Mouse (Mus musculus): ENCODE measurements at regions not wholly inside any gene's neighbourhood (a gene's known extent, or its start where the extent isn't known, plus 50 kb on each side); places are given as distances from the start of the nearest gene placed in this dataset.

DNA sequence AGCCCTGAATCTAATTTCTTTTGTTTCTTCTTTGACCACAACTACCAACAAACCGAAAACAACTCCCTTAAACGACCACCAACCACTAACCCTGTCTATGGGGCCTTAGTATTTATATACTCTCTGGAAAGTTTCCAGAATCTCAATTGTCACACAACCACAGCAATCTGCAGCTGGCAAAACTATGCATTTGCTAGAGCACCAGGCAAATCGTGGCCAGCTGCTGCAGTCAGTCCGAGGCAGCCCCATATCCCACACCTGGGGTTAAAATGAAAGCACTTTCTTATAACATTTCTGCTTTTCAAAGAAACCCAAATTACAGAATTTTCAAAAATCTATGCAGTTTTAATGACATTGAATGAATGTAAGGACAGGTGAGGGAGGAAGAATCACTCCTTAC is 63.8 kb upstream of the Thpo start:
- TF ChIP-seq CTCF (conservative IDR thresholded peaks at IDR 0.05 in 1 of 2, IDR thresholded peaks at IDR 0.05 in 1 of 2; ENCODE audit: low read depth in 2 of 2, low read length in 2 of 2) (no peak), POLR2A (IDR thresholded peaks at IDR 0.05; ENCODE audit: low read depth, low read length) (no peak), PAX5 (IDR thresholded peaks at IDR 0.05; ENCODE audit: low read length) (no peak), ZC3H11A (IDR thresholded peaks at IDR 0.05; ENCODE audit: low read depth, low read length) (no peak), MAFK (IDR thresholded peaks at IDR 0.05; ENCODE audit: insufficient replicate concordance, low read length) (no peak), EP300 (IDR thresholded peaks at IDR 0.05; ENCODE audit: low read length) (no peak), ETS1 (conservative IDR thresholded peaks at IDR 0.05; ENCODE audit: low read depth, low read length) (no peak), E2F4 (IDR thresholded peaks at IDR 0.05; ENCODE audit: insufficient replicate concordance, low read depth, low read length) (no peak), USF1 (IDR thresholded peaks at IDR 0.05; ENCODE audit: low read depth, low read length) (no peak), RCOR1 (conservative IDR thresholded peaks at IDR 0.05; ENCODE audit: low read depth, low read length) (no peak)

Measured in CH12.LX (cell line).